Mouse (Mus musculus) frontal cortex, adult (tissue): ENCODE results near the gene Gm6205.
"Not testable (repeated sequence)": the region's sequence is repeated elsewhere in the genome, so short reads cannot be mapped to it uniquely, and the experiment has no call there.

Experiments
- ATAC-seq: cut with Nextera tagmentation; 2 replicates; pipeline ENCODE4 v1.9.2; 2017; ENCODE audit warnings: mild to moderate bottlenecking, moderate library complexity, mixed read lengths; ENCODE audit not compliant: low TSS enrichment

The Gm6205 gene

DNA sequence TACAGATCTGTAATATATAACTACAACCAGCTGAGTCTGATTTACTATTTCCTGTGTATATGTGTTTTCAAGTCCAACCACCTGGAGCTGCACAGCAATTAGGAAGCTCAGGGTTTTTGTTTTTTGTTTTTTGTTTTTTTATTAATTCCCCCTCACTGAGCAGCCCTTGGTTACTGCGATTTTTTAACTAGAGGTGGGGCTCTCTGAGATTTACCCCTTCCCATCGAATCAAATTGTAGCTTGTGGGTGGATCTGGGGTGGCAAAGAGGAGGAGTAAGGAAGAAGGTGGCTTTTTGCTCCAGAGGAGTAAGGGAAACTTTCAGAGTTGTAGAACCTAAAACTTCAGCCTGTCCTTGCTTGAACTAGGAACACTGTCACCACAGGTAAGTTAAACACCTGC lies at the start of gene Gm6205:
TSS of gene Gm6205 (plus strand) at position 301 of the 400 bp plus-strand sequence.
- ATAC-seq, result not testable (repeated sequence)

GRCm38 (mm10) chr5:94616242-94616641 lies 31.9 kb upstream of the Gm6205 start, which contains the start of gene Gm3147:
TSS of gene Gm3147 (minus strand) at chr5:94616342.
- not testable (repeated sequence) for ATAC-seq

DNA sequence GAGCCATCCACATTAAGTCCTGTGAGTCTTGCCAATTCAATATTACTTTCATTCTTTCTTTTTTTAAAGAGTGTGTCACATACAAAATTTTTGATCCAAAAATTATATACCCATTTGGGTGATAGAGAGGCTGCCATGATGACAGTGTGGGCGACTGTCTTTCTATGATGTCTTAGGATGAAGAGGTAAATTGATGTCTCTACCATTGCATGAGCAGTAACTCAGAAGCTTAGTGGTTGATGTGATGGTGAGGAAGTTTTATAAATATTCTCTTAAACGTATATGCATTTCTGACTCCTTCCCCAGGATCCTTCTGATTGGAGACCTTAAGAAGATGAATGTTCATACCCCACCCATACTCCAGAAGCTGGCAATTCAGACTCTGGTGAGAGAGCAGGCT lies 24.5 kb upstream of the Gm6205 start, which contains the start of gene Gm6509:
TSS of gene Gm6509 (plus strand) at position 301 of the 400 bp plus-strand sequence.
- ATAC-seq, result not testable (repeated sequence)
